Mouse (Mus musculus): ENCODE results near the gene Atp5g1.
A peak's percentile ranks its signal among the peaks of the same experiment; 100 is the strongest.
"Not testable (repeated sequence)": the region's sequence is repeated elsewhere in the genome, so short reads cannot be mapped to it uniquely, and the experiment has no call there.

Atp5g1 gene

GRCm38 (mm10) chr11:96075509-96076220 lies at the start of gene Atp5g1:
Gene Atp5g1 (minus strand): TSS chr11:96075670.
- DNase-seq (ENCODE audit: low spot score), result peak; percentile 100

GRCm38 (mm10) chr11:96124052-96124914 lies 48.8 kb upstream of the Atp5g1 start:
- DNase-seq (ENCODE audit: low spot score), result peak; percentile 53

GRCm38 (mm10) chr11:96122806-96123205 lies 47.3 kb upstream of the Atp5g1 start:
- not testable (repeated sequence) for DNase-seq (ENCODE audit: low spot score)

- DNase-seq (ENCODE audit: low spot score), result no peak
Measured at GRCm38 (mm10) chr11:96119401-96119800, 43.9 kb upstream of the Atp5g1 start.

GRCm38 (mm10) chr11:96116925-96117324 lies 41.5 kb upstream of the Atp5g1 start:
- not testable (repeated sequence) for DNase-seq (ENCODE audit: low spot score)

- no peak for DNase-seq (ENCODE audit: low spot score)
Measured at GRCm38 (mm10) chr11:96116116-96116515, 40.6 kb upstream of the Atp5g1 start.

- no peak for DNase-seq (ENCODE audit: low spot score)
Measured at GRCm38 (mm10) chr11:96115416-96115815, 39.9 kb upstream of the Atp5g1 start.

- DNase-seq (ENCODE audit: low spot score), result no peak
Measured at GRCm38 (mm10) chr11:96114077-96114476, 38.6 kb upstream of the Atp5g1 start.

- no peak for DNase-seq (ENCODE audit: low spot score)
Measured at GRCm38 (mm10) chr11:96111751-96112150, 36.3 kb upstream of the Atp5g1 start, which contains the start of gene Calcoco2. Gene Calcoco2 (minus strand): TSS chr11:96111964.

GRCm38 (mm10) chr11:96110950-96111349 lies 35.5 kb upstream of the Atp5g1 start:
- DNase-seq (ENCODE audit: low spot score), result not testable (repeated sequence)

GRCm38 (mm10) chr11:96108376-96108775 lies 32.9 kb upstream of the Atp5g1 start:
- no peak for DNase-seq (ENCODE audit: low spot score)

- peak; percentile 74 for DNase-seq (ENCODE audit: low spot score)
Measured at GRCm38 (mm10) chr11:96093361-96093760, 17.9 kb upstream of the Atp5g1 start.

- no peak for DNase-seq (ENCODE audit: low spot score)
Measured at GRCm38 (mm10) chr11:96092674-96093291, 17.3 kb upstream of the Atp5g1 start.

GRCm38 (mm10) chr11:96091073-96091472 lies 15.6 kb upstream of the Atp5g1 start:
- DNase-seq (ENCODE audit: low spot score), result peak; percentile 60

- DNase-seq (ENCODE audit: low spot score), result no peak
Measured at GRCm38 (mm10) chr11:96087981-96088380, 12.5 kb upstream of the Atp5g1 start.

- no peak for DNase-seq (ENCODE audit: low spot score)
Measured at GRCm38 (mm10) chr11:96082682-96083081, 7.2 kb upstream of the Atp5g1 start.

GRCm38 (mm10) chr11:96080736-96081135 lies 5.3 kb upstream of the Atp5g1 start:
- DNase-seq (ENCODE audit: low spot score), result no peak

GRCm38 (mm10) chr11:96076221-96077105 lies 993 bp upstream of the Atp5g1 start:
- DNase-seq (ENCODE audit: low spot score), result no peak

GRCm38 (mm10) chr11:96075177-96075508 lies 327 bp downstream of the Atp5g1 start:
- DNase-seq (ENCODE audit: low spot score), result peak; percentile 27

- peak; percentile 12 for DNase-seq (ENCODE audit: low spot score)
Measured at GRCm38 (mm10) chr11:96074351-96075176, 906 bp downstream of the Atp5g1 start.
